In genomic region chr2:14878953-14879352, GRCm38 (mm10) we compare ENCODE assay signal across 21 mouse cellular contexts.
DNase-seq lines count a peak whose midpoint lies in the region; ATAC-seq and TF ChIP-seq lines count a peak whose summit lies in the region.
"Had no signal": no experiment of that assay in that cellular context is flagged by ENCODE, and none has a peak within 500 bp of the region (broad histone marks: within the 10 kb centered on the region; RNA-seq: fewer than 3 reads in every experiment).

No protein-coding gene starts in this region.

- no peaks in the 10 kb centered on the region for H3K36me3 ChIP-seq in embryonic facial prominence, embryonic 14.5 days (ENCODE audit: control insufficient read depth, insufficient read depth, low read length)
- no peaks in the 10 kb centered on the region for H3K36me3 ChIP-seq in embryonic facial prominence, embryonic 10.5 days (replicated peaks)
- no peaks in the 10 kb centered on the region for H3K36me3 ChIP-seq in heart, embryonic 10.5 days
- H3K36me3 ChIP-seq in stomach, embryonic 14.5 days (ENCODE audit: control insufficient read depth, insufficient read depth, low read length) = no peaks in the 10 kb centered on the region
- H3K36me3 ChIP-seq in stomach, postnatal 0 days (ENCODE audit: control insufficient read depth, insufficient read depth, low read length) = no peaks in the 10 kb centered on the region
- H3K36me3 ChIP-seq: G1E had no signal

- peak; percentile 62; the same call in 1 of the 2 replicates for ATAC-seq in embryonic facial prominence, embryonic 14.5 days (ENCODE audit: low read depth)
- 0 out of 2 replicates have a peak, but pooled peaks have one; percentile 34 for ATAC-seq in stomach, embryonic 14.5 days (ENCODE audit: insufficient number of reproducible peaks, insufficient read depth, low FRiP score, low read depth)
- no peak for ATAC-seq in stomach, postnatal 0 days (ENCODE audit: low FRiP score, low TSS enrichment)
- ATAC-seq: activated CD4-positive, CD25-positive, alpha-beta regulatory T cell, adult 4 months; CD4-positive, CD25-positive, alpha-beta regulatory T cell, adult 4 months; Patski had no signal

- TF ChIP-seq CTCF in stomach, postnatal 0 days (IDR thresholded peaks at IDR 0.05; ENCODE audit: low read depth) = no peak

- TF ChIP-seq EP300 in stomach, postnatal 0 days (optimal IDR thresholded peaks at IDR 0.05) = no peak

- no peak for DNase-seq in embryonic facial prominence, embryonic 14.5 days (ENCODE audit: low spot score)
- DNase-seq in embryonic facial prominence, embryonic 10.5 days (ENCODE audit: low spot score) = no peak
- peak; percentile 65 for DNase-seq in heart, adult 11 months
- DNase-seq in heart, embryonic 10.5 days (ENCODE audit: low spot score) = no peak
- DNase-seq in stomach, postnatal 0 days (ENCODE audit: low spot score) = no peak
- DNase-seq: adrenal gland, adult 2 months; adrenal gland, adult 8-10 months; adrenal gland, postnatal 10 days; adrenal gland, postnatal 14 days; adrenal gland, postnatal 25 days; adrenal gland, postnatal 36 days; B cell, adult 2 months; cerebellum, adult 11 months; cerebellum, adult 11-12 months; cerebellum, adult 18-20 months had no signal

- no peaks in the 10 kb centered on the region for H3K27me3 ChIP-seq in embryonic facial prominence, embryonic 14.5 days (replicated peaks; ENCODE audit: control insufficient read depth, insufficient read depth, low read length)
- H3K27me3 ChIP-seq in embryonic facial prominence, embryonic 10.5 days (replicated peaks; ENCODE audit: low read depth, poor library complexity, severe bottlenecking) = no peaks in the 10 kb centered on the region
- H3K27me3 ChIP-seq in heart, embryonic 10.5 days (ENCODE audit: insufficient read depth, poor library complexity, severe bottlenecking) = no peaks in the 10 kb centered on the region
- no peaks in the 10 kb centered on the region for H3K27me3 ChIP-seq in stomach, embryonic 14.5 days (ENCODE audit: control insufficient read depth, insufficient read depth, low read length)
- no peaks in the 10 kb centered on the region for H3K27me3 ChIP-seq in stomach, postnatal 0 days (ENCODE audit: control insufficient read depth, insufficient read depth, low read length)
- H3K27me3 ChIP-seq: CH12.LX, Patski had no signal

- H3K4me2 ChIP-seq in embryonic facial prominence, embryonic 14.5 days (ENCODE audit: low read depth, low read length) = no peak overlapping the region
- no peak overlapping the region for H3K4me2 ChIP-seq in stomach, embryonic 14.5 days (replicated peaks; ENCODE audit: low read depth, low read length)
- H3K4me2 ChIP-seq in stomach, postnatal 0 days (replicated peaks; ENCODE audit: low read depth) = no peak overlapping the region

- peaks cover 6% of the 10 kb centered on the region; the same call in 1 of the 2 replicates for H3K4me1 ChIP-seq in embryonic facial prominence, embryonic 14.5 days (ENCODE audit: control insufficient read depth, insufficient read depth, low read length)
- peaks cover 16% of the 10 kb centered on the region for H3K4me1 ChIP-seq in embryonic facial prominence, embryonic 10.5 days
- H3K4me1 ChIP-seq in heart, embryonic 10.5 days = peaks cover 6% of the 10 kb centered on the region
- H3K4me1 ChIP-seq in stomach, embryonic 14.5 days (ENCODE audit: control insufficient read depth, insufficient read depth, low read length) = no peaks in the 10 kb centered on the region
- H3K4me1 ChIP-seq in stomach, postnatal 0 days (replicated peaks; ENCODE audit: control insufficient read depth, insufficient read depth) = no peaks in the 10 kb centered on the region

- H3K9me3 ChIP-seq in embryonic facial prominence, embryonic 14.5 days (ENCODE audit: control insufficient read depth, low read length) = no peaks in the 10 kb centered on the region
- H3K9me3 ChIP-seq in embryonic facial prominence, embryonic 10.5 days = no peaks in the 10 kb centered on the region
- no peaks in the 10 kb centered on the region for H3K9me3 ChIP-seq in heart, embryonic 10.5 days
- H3K9me3 ChIP-seq in stomach, embryonic 14.5 days (ENCODE audit: control insufficient read depth, low read depth, low read length) = no peaks in the 10 kb centered on the region
- H3K9me3 ChIP-seq in stomach, postnatal 0 days (ENCODE audit: control insufficient read depth, low read length) = no peaks in the 10 kb centered on the region
- H3K9me3 ChIP-seq: G1E had no signal

- no peak overlapping the region for H3K4me3 ChIP-seq in embryonic facial prominence, embryonic 14.5 days (ENCODE audit: low read depth, low read length)
- no peak overlapping the region for H3K4me3 ChIP-seq in embryonic facial prominence, embryonic 10.5 days
- no peak overlapping the region for H3K4me3 ChIP-seq in heart, embryonic 10.5 days
- H3K4me3 ChIP-seq in stomach, embryonic 14.5 days (ENCODE audit: low read depth, low read length) = no peak overlapping the region
- H3K4me3 ChIP-seq in stomach, postnatal 0 days (ENCODE audit: low read depth, low read length) = no peak overlapping the region

- no peak overlapping the region for H3K27ac ChIP-seq in embryonic facial prominence, embryonic 14.5 days (replicated peaks; ENCODE audit: low read depth, low read length)
- no peak overlapping the region for H3K27ac ChIP-seq in embryonic facial prominence, embryonic 10.5 days (replicated peaks)
- H3K27ac ChIP-seq in heart, embryonic 10.5 days = no peak overlapping the region
- no peak overlapping the region for H3K27ac ChIP-seq in stomach, embryonic 14.5 days (ENCODE audit: low read length)
- no peak overlapping the region for H3K27ac ChIP-seq in stomach, postnatal 0 days (replicated peaks)

- H3K9ac ChIP-seq in embryonic facial prominence, embryonic 14.5 days (ENCODE audit: low read depth, low read length) = no peak overlapping the region
- H3K9ac ChIP-seq in stomach, embryonic 14.5 days (replicated peaks; ENCODE audit: low read depth, low read length) = no peak overlapping the region
- H3K9ac ChIP-seq in stomach, postnatal 0 days (ENCODE audit: low read length) = no peak overlapping the region
